Mouse (Mus musculus): ENCODE results near the gene Hist1h4h.
"Not testable (repeated sequence)": the region's sequence is repeated elsewhere in the genome, so short reads cannot be mapped to it uniquely, and the experiment has no call there.

GRCm38 (mm10) chr13:23570261-23571021, 39.6 kb downstream of the Hist1h4h start:
- TF ChIP-seq CTCF (IDR thresholded peaks at IDR 0.05 in 2 of 3, conservative IDR thresholded peaks at IDR 0.05 in 1 of 3; ENCODE audit: control insufficient read depth in 1 of 3, insufficient read depth in 1 of 3, low read depth in 2 of 3, low read length in 3 of 3, poor library complexity in 1 of 3, severe bottlenecking in 1 of 3); USF1 (IDR thresholded peaks at IDR 0.05; ENCODE audit: low read depth, low read length); BHLHE40 (IDR thresholded peaks at IDR 0.05; ENCODE audit: borderline replicate concordance, low read depth, low read length); MAX (IDR thresholded peaks at IDR 0.05; ENCODE audit: low read length); KAT2A (conservative IDR thresholded peaks at IDR 0.05; ENCODE audit: low read depth, low read length): not testable (repeated sequence)
- peak; percentile 71 to 86 for TF ChIP-seq POLR2A (IDR thresholded peaks at IDR 0.05; ENCODE audit: control insufficient read depth in 1 of 2, insufficient read depth in 1 of 2, low read depth in 1 of 2, low read length in 2 of 2, poor library complexity in 1 of 2)
